Mouse (Mus musculus) activated CD4-positive, CD25-positive, alpha-beta regulatory T cell (primary cell): ENCODE measurements around the gene Pdss1. TPM values are rescaled to one million over a fixed set of nuclear protein-coding genes. Genes with fewer than 3 reads are reported as not detected.

Experiments
- polyA plus RNA-seq, 2 experiments: library from polyadenylated mRNA; unstranded; fragments of 100-300 nt; shearing (Covaris generic); gene quantifications; one replicate each; pipeline ENCODE4 v1.2.1; 2017

The Pdss1 gene
- 10 to 100 TPM in 1 of 2 experiments, 1 to 10 TPM in 1; 6.9 to 12.3 TPM for polyA plus RNA-seq

GRCm38 (mm10) chr2:22895282-22896273 is at the start of gene Pdss1:
Gene Pdss1, plus strand, starts transcription at chr2:22895522.

Other genes starting within 250 kb of the Pdss1 start
- gene Apbb1ip, start 121.4 kb upstream of the Pdss1 start, polyA plus RNA-seq, result 10 to 100 TPM; 78.4 to 89.2 TPM
- gene Abi1, start 144.7 kb downstream of the Pdss1 start, polyA plus RNA-seq, result 100 to 1,000 TPM; 151 to 188 TPM
- gene Acbd5, start 172.6 kb downstream of the Pdss1 start, polyA plus RNA-seq, result 10 to 100 TPM; 51.9 to 59.6 TPM